Mouse (Mus musculus) limb, embryonic 13.5 days (tissue): ENCODE measurements at regions not wholly inside any gene's neighbourhood (a gene's known extent, or its start where the extent isn't known, plus 50 kb on each side); places are given as distances from the start of the nearest gene placed in this dataset.

Source experiments
- ATAC-seq: fragments of 200-750 bp; cut with Nextera tagmentation; 2 replicates; pipeline ENCODE4 v1.8.0; 2017; ENCODE audit warnings: low read depth, moderate number of reproducible peaks, moderate TSS enrichment; ENCODE audit not compliant: low FRiP score
- H3K27ac ChIP-seq: fragments of 300-500 bp; sonication (generic); 2 replicates; pipeline ENCODE4 v1.5.1; 2015; ENCODE audit warnings: inconsistent platforms, mild to moderate bottlenecking, moderate library complexity
- H3K27me3 ChIP-seq: fragments of 300-500 bp; sonication (generic); 2 replicates; pipeline ENCODE4 v1.6.1; 2015; ENCODE audit warnings: mild to moderate bottlenecking, inconsistent platforms
- H3K36me3 ChIP-seq: fragments of 300-500 bp; sonication (generic); 2 replicates; pipeline ENCODE4 v1.6.1; 2015; ENCODE audit warnings: inconsistent platforms, mild to moderate bottlenecking, moderate library complexity
- H3K4me1 ChIP-seq: fragments of 300-500 bp; sonication (generic); 2 replicates; pipeline ENCODE4 v1.6.1; 2015; ENCODE audit warnings: inconsistent platforms
- H3K4me2 ChIP-seq: fragments of 300-500 bp; sonication (generic); replicated peaks from 2 replicates; pipeline ENCODE4 v1.6.1; 2015; ENCODE audit warnings: inconsistent platforms, mild to moderate bottlenecking, moderate library complexity
- H3K4me3 ChIP-seq: fragments of 300-500 bp; sonication (generic); 2 replicates; pipeline ENCODE4 v1.5.1; 2015; ENCODE audit warnings: moderate library complexity, mild to moderate bottlenecking, inconsistent platforms
- H3K9ac ChIP-seq: fragments of 300-500 bp; sonication (generic); 2 replicates; pipeline ENCODE4 v1.6.1; 2015; ENCODE audit warnings: mild to moderate bottlenecking, inconsistent platforms
- H3K9me3 ChIP-seq: fragments of 300-500 bp; sonication (generic); 2 replicates; pipeline ENCODE4 v1.6.1; 2016; ENCODE audit warnings: inconsistent platforms
- WGBS: fragments of 180-500 bp; shearing (Covaris S2); methylation state at CpG from one replicate; pipeline ENCODE4 v1.1.7; 2015; 5-methylcytosine and 5-hydroxymethylcytosine counted together

DNA sequence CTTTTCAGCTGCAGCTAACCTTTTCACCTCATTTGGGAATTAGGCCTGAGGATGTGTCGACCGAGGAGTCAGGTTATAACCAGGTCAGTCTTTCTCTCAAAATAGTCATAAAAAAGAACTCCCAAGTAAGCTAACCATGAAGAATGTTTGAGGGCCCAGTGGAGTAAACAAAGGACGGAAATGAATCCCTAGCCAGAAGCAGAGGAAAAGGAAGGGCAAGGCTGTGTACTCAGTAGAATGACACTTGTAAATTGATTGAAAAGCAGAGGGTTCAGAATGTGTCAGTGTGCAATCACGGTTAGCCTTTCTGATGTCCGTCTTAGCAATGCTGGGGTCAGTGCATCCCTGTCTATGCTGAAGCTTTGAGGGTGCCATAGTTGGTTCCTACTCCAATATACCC, 149.3 kb upstream of the Ghitm start:
- Histone ChIP-seq H3K4me1 (no peaks in the 10 kb centered on the region), H3K27ac (no peak overlapping the region), H3K4me3 (no peak overlapping the region), H3K36me3 (no peaks in the 10 kb centered on the region), H3K9me3 (no peaks in the 10 kb centered on the region), H3K9ac (no peak overlapping the region), H3K27me3 (no peaks in the 10 kb centered on the region), H3K4me2 (no peak overlapping the region)
- no peak for ATAC-seq
- WGBS, result 55% methylated on average over 5 of the region's 5 CpGs

DNA sequence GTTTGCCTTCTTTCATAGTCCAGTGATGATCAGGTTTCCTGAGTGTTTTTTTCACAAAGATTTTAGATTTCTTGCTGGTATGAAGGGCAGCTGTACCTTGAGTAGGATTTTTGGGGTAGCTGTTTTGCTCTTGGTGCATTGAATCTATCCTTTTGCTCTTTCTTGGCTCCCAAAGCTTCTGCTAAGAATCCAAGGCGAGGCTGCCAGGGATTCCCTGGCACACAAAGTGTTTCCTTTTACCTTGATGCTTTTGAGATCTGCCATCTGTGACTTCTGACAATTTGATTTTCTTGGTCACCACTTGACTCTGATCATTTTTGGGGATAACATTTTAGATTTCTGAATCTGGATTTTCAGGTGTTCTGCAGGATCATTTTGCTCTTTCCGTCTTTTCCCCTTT, 144.3 kb upstream of the Ghitm start:
- Histone ChIP-seq H3K4me2 (no peak overlapping the region), H3K4me3 (no peak overlapping the region), H3K9me3 (no peaks in the 10 kb centered on the region), H3K27ac (no peak overlapping the region), H3K4me1 (no peaks in the 10 kb centered on the region), H3K9ac (no peak overlapping the region), H3K36me3 (no peaks in the 10 kb centered on the region), H3K27me3 (no peaks in the 10 kb centered on the region)
- WGBS, result 86% methylated on average over 2 of the region's 2 CpGs
- ATAC-seq, result no peak

DNA sequence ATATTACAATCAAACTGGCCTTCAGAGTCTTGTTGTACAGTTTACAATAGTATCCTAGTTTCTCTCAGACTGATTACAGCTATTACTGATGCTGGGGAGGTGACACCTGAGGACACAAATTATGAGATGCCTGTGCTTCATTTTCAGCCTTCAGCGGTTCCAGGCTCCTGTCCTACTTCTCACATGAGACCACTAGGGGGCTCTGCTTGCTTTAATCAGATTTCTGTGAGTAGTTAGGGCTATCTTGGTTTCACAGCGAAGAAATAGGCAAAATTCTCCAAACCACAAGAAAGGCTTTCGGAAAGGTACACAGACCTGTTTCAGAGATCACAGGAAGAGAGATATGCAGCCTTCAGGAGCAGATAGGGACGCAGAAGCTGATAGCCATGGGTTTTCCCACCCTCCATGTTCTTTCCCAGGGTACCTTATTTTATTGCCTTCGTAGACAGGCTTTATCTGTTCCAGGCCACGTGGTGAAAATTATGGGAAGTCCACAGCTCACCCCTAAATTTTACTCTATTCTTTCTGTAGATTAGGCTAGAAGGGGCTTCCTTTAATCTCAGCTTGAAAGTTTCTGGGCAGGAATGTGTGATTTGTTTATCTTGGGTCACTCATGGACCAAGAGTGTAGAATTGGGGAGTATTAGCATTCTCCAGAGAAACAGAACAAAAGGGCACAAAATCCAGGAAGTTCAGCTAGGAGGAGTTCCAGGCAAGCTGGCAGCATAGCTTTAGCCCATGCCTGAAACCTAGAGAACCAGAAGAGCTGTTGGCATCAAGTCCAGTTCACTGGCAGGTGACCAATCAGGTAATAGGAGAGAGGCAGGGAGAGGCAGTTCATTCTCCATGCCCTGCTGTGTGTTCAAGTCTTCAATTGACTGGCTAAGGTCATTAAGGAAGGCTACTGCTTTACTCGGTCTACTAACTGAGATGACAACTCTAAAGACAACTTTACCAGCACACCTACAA, 141.9 kb upstream of the Ghitm start:
- no peak overlapping the region for H3K4me3 ChIP-seq
- 57% methylated on average over 7 of the region's 7 CpGs for WGBS
- no peaks in the 10 kb centered on the region for H3K4me1 ChIP-seq
- no peaks in the 10 kb centered on the region for H3K9me3 ChIP-seq
- no peak overlapping the region for H3K4me2 ChIP-seq
- no peaks in the 10 kb centered on the region for H3K36me3 ChIP-seq
- H3K27ac ChIP-seq, result no peak overlapping the region
- H3K27me3 ChIP-seq, result no peaks in the 10 kb centered on the region
- no peak overlapping the region for H3K9ac ChIP-seq
- no peak for ATAC-seq

DNA sequence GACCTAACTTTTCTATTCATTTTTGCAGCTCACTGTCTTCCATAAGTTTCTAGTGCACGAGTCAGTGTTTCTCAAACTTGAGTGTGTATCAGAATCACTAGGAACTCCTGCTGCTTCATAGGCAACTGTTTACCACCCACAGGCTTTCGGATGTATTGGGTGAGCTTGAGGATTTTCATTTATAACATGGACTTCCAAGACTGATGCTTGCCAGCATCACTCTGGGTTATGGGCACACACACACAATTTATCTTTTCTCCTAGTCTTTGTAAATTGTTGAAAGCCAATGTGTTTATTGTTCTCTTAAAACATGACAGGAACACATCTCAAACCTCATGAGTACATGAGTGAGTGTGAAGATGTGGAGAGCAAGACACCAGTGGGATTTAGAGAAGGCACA, 137.0 kb upstream of the Ghitm start:
- no peak for ATAC-seq
- WGBS, result 70% methylated on average over 2 of the region's 2 CpGs
- Histone ChIP-seq H3K4me3 (no peak overlapping the region), H3K9me3 (no peaks in the 10 kb centered on the region), H3K4me2 (no peak overlapping the region), H3K27ac (no peak overlapping the region), H3K36me3 (no peaks in the 10 kb centered on the region), H3K27me3 (no peaks in the 10 kb centered on the region), H3K9ac (no peak overlapping the region), H3K4me1 (peaks cover 10% of the 10 kb centered on the region; the same call in 1 of the 2 replicates)

DNA sequence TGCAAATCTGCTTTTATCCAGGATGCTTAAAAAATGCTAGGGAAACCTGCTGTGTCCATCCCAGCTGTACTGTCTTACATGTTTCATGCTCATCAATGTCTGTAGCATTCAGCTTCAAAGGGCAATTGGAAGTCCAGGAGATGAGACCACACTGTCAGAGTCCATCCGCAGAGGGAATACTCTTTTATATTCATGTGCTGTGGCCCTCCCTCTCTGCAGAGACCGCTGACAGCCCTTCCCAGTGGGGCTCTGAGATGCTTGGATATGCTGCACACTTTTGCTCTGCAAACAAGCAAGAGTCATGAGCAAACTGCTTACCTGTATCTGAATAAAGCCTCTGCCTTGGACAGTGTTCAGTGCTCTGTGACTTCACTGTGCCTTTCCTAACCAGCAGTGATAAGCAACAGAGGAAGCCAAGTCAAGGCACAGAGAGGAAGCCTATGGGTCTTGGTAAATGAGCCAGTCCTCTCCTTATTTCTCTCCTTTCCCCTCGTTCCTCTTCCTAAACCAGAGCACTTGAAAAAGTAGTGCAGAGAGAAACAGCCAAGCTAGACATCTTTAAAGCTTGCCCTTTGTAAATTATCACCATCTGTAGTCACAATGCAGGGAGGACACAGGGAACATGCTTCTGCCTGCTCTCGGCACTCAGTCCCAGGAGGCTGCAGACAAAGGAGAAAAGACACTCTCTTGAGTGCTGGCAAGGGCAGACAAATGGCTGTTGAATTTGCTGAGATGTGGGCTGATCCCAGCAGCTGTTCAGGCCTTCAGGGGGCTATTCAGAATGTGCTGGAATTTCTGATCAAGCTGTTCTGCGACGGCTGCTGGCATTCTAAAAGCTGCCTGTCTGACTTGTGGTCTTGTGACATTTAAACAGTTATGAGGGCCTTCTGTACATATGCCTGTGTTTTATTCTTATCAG, 136.2 kb upstream of the Ghitm start:
- H3K36me3 ChIP-seq, result no peaks in the 10 kb centered on the region
- no peaks in the 10 kb centered on the region for H3K27me3 ChIP-seq
- no peak overlapping the region for H3K4me2 ChIP-seq
- H3K4me3 ChIP-seq, result no peak overlapping the region
- ATAC-seq, result peak; percentile 44; the same call in 1 of the 2 replicates
- peaks cover 10% of the 10 kb centered on the region; the same call in 1 of the 2 replicates for H3K4me1 ChIP-seq
- no peaks in the 10 kb centered on the region for H3K9me3 ChIP-seq
- no peak overlapping the region for H3K27ac ChIP-seq
- 33% methylated on average over 6 of the region's 6 CpGs for WGBS
- no peak overlapping the region for H3K9ac ChIP-seq

DNA sequence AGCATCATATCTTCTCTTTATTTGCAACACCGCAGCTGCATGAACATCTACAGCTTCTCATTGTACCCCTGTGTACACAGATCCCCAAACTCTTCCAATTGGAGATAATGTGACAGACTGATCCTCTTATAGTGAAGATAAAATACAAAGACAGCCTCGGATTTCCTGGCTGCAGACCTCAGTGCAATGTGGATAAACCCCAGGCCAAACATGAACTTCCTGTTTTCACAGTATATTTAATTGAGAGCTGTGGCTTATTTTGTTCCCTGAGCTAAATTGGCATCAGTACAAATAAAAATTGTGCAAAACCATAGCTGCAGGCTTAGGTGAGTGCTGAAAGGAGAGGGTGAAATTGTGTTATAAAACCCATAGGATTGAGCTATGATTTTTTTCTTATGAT, 134.8 kb upstream of the Ghitm start:
- no peak overlapping the region for H3K27ac ChIP-seq
- WGBS, result 71% methylated on average over 2 of the region's 2 CpGs
- H3K4me1 ChIP-seq, result peaks cover 10% of the 10 kb centered on the region; the same call in 1 of the 2 replicates
- no peak for ATAC-seq
- H3K4me2 ChIP-seq, result no peak overlapping the region
- no peaks in the 10 kb centered on the region for H3K36me3 ChIP-seq
- no peaks in the 10 kb centered on the region for H3K9me3 ChIP-seq
- H3K27me3 ChIP-seq, result no peaks in the 10 kb centered on the region
- H3K4me3 ChIP-seq, result no peak overlapping the region
- no peak overlapping the region for H3K9ac ChIP-seq

DNA sequence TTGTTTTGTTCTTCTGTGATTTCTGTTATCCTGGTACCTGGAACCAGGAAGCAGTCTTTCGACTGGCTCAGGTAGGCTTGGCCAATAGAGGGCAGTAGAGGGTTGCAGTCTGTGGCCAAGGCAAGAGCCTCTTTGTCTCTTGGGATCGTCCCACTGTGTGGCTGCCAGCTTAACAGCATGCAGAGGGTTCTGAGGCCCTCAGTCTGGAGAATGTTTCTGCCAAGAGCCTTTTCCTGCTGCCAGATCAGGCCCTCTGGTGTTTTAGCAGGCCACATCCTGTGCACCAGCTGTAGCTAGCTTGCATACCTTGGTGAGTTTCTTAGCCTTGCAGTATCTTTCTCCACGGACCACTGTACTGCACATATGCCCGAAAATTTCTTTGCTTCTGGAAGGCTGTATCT, 103.6 kb upstream of the Ghitm start:
- Histone ChIP-seq H3K4me3 (no peak overlapping the region), H3K9me3 (no peaks in the 10 kb centered on the region), H3K27ac (no peak overlapping the region), H3K36me3 (no peaks in the 10 kb centered on the region), H3K9ac (no peak overlapping the region), H3K27me3 (no peaks in the 10 kb centered on the region), H3K4me2 (no peak overlapping the region), H3K4me1 (no peaks in the 10 kb centered on the region)
- peak; percentile 61; the same call in 1 of the 2 replicates for ATAC-seq
- 40% methylated on average over 4 of the region's 4 CpGs for WGBS

DNA sequence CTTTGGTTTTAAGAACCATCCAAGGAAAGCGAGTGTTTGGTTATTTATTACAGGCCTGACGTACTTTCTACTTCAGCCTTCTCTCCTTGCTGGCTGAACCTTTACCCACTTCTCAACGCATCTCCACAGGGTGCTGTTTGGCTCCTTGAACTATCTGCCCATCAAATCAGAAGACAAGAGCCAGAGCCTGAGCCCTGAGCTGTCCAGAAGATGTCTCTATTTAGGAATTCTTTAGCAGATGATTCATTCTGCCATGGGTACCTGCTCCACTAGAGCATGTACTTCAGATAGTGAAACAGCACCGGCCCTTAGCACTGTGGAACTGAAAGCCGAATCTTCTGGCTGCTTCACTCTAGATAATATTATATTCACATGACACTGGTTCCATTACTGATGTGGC, 102.1 kb upstream of the Ghitm start:
- H3K27ac ChIP-seq, result no peak overlapping the region
- H3K27me3 ChIP-seq, result no peaks in the 10 kb centered on the region
- ATAC-seq, result no peak
- 83% methylated on average over 5 of the region's 5 CpGs for WGBS
- no peak overlapping the region for H3K4me3 ChIP-seq
- H3K4me2 ChIP-seq, result no peak overlapping the region
- H3K9me3 ChIP-seq, result no peaks in the 10 kb centered on the region
- no peaks in the 10 kb centered on the region for H3K36me3 ChIP-seq
- no peaks in the 10 kb centered on the region for H3K4me1 ChIP-seq
- no peak overlapping the region for H3K9ac ChIP-seq

DNA sequence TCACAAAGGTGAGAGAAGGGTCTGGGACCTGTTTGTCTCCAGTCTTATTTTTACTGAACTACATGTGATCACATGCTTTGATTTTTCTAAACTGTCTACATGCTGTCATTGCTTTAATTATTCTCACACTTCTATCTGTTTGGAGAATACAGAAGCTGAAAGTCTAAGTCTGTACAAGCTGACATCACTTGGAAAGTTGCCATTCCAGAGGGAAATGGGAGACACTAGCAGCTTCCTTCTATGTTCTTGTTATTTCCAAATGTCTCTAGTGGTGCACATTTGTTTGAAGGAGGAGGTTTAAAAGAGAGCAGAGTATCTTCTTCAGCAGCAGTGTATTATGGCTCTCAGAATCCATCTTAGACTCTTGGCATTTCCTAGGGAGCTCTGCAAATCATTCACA, 73.2 kb upstream of the Ghitm start:
- Histone ChIP-seq H3K4me2 (no peak overlapping the region), H3K4me1 (no peaks in the 10 kb centered on the region), H3K4me3 (no peak overlapping the region), H3K9ac (no peak overlapping the region), H3K36me3 (no peaks in the 10 kb centered on the region), H3K27me3 (no peaks in the 10 kb centered on the region), H3K9me3 (no peaks in the 10 kb centered on the region), H3K27ac (no peak overlapping the region)
- ATAC-seq, result no peak

DNA sequence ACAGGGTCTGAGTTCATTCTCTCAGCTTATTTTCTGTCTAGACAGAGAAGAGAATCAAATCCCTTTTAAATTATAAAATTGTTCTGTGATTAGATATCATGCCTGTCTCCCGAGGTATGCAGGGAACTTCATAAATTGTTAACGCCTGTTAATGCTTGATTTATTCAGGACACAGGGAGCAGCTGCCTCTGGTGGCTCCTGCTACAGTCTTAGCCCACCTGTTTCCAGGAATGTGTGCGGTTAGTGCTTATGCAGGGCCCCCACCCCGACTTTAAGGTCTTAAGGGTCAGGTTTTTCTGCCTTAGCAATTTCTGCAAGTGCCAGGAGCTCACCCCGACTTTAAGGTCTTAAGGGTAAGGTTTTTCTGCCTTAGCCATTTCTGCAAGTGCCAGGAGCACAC, 54.7 kb upstream of the Ghitm start:
- no peaks in the 10 kb centered on the region for H3K4me1 ChIP-seq
- no peak overlapping the region for H3K27ac ChIP-seq
- H3K4me3 ChIP-seq, result no peak overlapping the region
- no peaks in the 10 kb centered on the region for H3K27me3 ChIP-seq
- ATAC-seq, result no peak
- 60% methylated on average over 5 of the region's 5 CpGs for WGBS
- H3K9ac ChIP-seq, result no peak overlapping the region
- no peak overlapping the region for H3K4me2 ChIP-seq
- no peaks in the 10 kb centered on the region for H3K9me3 ChIP-seq
- no peaks in the 10 kb centered on the region for H3K36me3 ChIP-seq
